Mouse (Mus musculus) spleen, adult 2 months (tissue): ENCODE data around the gene Erbb3.

Source experiments
- CTCF ChIP-seq: fragments of 200-500 bp; IDR thresholded peaks from 2 replicates; pipeline ENCODE4 v1.5.1; 2011; ENCODE audit warnings: mild to moderate bottlenecking, inconsistent platforms; ENCODE audit not compliant: insufficient read depth, insufficient read length, insufficient replicate concordance; ENCODE audit errors: extremely low read depth
- POLR2A ChIP-seq: fragments of 200-500 bp; IDR thresholded peaks from 2 replicates; pipeline ENCODE4 v1.6.1; 2011; ENCODE audit warnings: low read depth, low read length, inconsistent platforms

DNA sequence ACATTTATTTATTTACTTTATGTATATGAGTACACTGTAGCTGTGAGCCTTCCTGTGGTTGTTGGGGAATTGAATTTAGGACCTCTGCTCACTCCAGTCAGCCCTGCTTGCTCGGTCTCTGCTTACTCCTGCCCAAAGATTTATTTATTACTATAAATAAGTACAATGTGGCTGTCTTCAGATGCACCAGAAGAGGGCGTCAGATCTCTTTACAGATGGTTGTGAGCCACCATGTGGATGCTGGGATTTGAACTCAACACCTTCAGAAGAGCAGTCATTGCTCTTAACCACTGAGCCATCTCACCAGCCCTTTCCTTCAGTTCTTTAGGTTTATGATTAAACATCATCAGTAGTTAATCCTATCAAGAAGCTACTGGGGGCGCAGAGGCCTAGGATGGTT, 25.5 kb upstream of the Erbb3 start:
- TF ChIP-seq POLR2A (no peak), CTCF (no peak)
